ENCODE assay signal across 9 mouse cellular contexts in the genomic region with DNA sequence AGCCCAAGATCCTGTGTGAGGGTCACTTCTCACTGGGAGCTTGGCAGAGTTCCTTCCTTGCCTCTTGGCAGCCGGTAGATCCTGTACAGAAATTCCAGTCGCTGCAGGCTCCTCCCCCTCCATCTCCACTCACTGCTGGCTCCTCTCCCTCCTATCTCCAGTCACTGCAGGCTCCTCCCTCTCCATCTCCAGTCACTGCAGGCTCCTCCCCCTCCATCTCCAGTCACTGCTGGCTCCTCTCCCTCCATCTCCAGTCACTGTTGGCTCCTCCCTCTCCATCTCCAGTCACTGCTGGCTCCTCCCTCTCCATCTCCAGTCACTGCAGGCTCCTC. TPM values are rescaled to one million over a fixed set of nuclear protein-coding genes. Genes with fewer than 3 reads are reported as not detected.
A peak's percentile ranks its signal among the peaks of the same experiment; 100 is the strongest.
DNase-seq lines count a peak whose midpoint lies in the region; ATAC-seq and TF ChIP-seq lines count a peak whose summit lies in the region.
"Had no signal": no experiment of that assay in that cellular context is flagged by ENCODE, and none has a peak within 500 bp of the region (broad histone marks: within the 10 kb centered on the region; RNA-seq: fewer than 3 reads in every experiment).

No protein-coding gene starts in this region.

- H3K9ac ChIP-seq in forebrain, embryonic 15.5 days (replicated peaks): no peak overlapping the region
- H3K9ac ChIP-seq in hindbrain, embryonic 15.5 days: no peak overlapping the region
- H3K9ac ChIP-seq in lung, postnatal 0 days (replicated peaks; ENCODE audit: low read depth): no peak overlapping the region

- peak; percentile 44 for DNase-seq in forebrain, embryonic 10.5 days (ENCODE audit: extremely low spot score, low spot score)
- DNase-seq in adrenal gland, postnatal 25 days: peak; percentile 10
- peak; percentile 53 for DNase-seq in lung, postnatal 0 days (ENCODE audit: low spot score)
- no peak for DNase-seq in spleen, postnatal 14 days (ENCODE audit: low spot score in 2 of 2)
- no peak for DNase-seq in left cerebral cortex, adult 11 months (ENCODE audit: low spot score)
- DNase-seq in thymus, adult 18-20 months: no peak

- WGBS in forebrain, embryonic 10.5 days: 3% methylated on average over 2 of the region's 2 CpGs
- WGBS in forebrain, embryonic 15.5 days: 3% methylated on average over 2 of the region's 2 CpGs
- WGBS in hindbrain, embryonic 15.5 days: 5% methylated on average over 2 of the region's 2 CpGs
- WGBS in lung, postnatal 0 days: 3% methylated on average over 2 of the region's 2 CpGs

- no peak for TF ChIP-seq CTCF in lung, postnatal 0 days (IDR thresholded peaks at IDR 0.05)

- no peaks in the 10 kb centered on the region for H3K9me3 ChIP-seq in forebrain, embryonic 10.5 days
- no peaks in the 10 kb centered on the region for H3K9me3 ChIP-seq in forebrain, embryonic 15.5 days
- H3K9me3 ChIP-seq in hindbrain, embryonic 15.5 days: no peaks in the 10 kb centered on the region
- no peaks in the 10 kb centered on the region for H3K9me3 ChIP-seq in lung, postnatal 0 days (ENCODE audit: low read length)

- ATAC-seq in forebrain, embryonic 15.5 days (replicated peaks): no peak
- ATAC-seq in hindbrain, embryonic 15.5 days (ENCODE audit: low FRiP score, low read depth): 0 out of 2 replicates have a peak, but pooled peaks have one; percentile 31
- peak; percentile 33 for ATAC-seq in lung, postnatal 0 days
- ATAC-seq: Patski had no signal

- H3K36me3 ChIP-seq in forebrain, embryonic 10.5 days (replicated peaks): no peaks in the 10 kb centered on the region
- H3K36me3 ChIP-seq in forebrain, embryonic 15.5 days: no peaks in the 10 kb centered on the region
- no peaks in the 10 kb centered on the region for H3K36me3 ChIP-seq in hindbrain, embryonic 15.5 days
- H3K36me3 ChIP-seq in lung, postnatal 0 days (ENCODE audit: insufficient read depth, low read length): no peaks in the 10 kb centered on the region

- peak overlapping the region; percentile 32; the same call in 1 of the 2 replicates for H3K4me3 ChIP-seq in forebrain, embryonic 10.5 days
- no peak overlapping the region for H3K4me3 ChIP-seq in forebrain, embryonic 15.5 days
- H3K4me3 ChIP-seq in hindbrain, embryonic 15.5 days: no peak overlapping the region
- H3K4me3 ChIP-seq in lung, postnatal 0 days (ENCODE audit: low read depth, low read length): no peak overlapping the region

- no peak for TF ChIP-seq EP300 in lung, postnatal 0 days (IDR thresholded peaks at IDR 0.05)

- H3K27ac ChIP-seq in forebrain, embryonic 10.5 days: peak overlapping the region; percentile 79
- no peak overlapping the region for H3K27ac ChIP-seq in forebrain, embryonic 15.5 days (replicated peaks)
- no peak overlapping the region for H3K27ac ChIP-seq in hindbrain, embryonic 15.5 days (replicated peaks)
- no peak overlapping the region for H3K27ac ChIP-seq in lung, postnatal 0 days (ENCODE audit: low read length)

- no peak overlapping the region for H3K4me2 ChIP-seq in forebrain, embryonic 15.5 days (replicated peaks)
- H3K4me2 ChIP-seq in hindbrain, embryonic 15.5 days: peak overlapping the region; percentile 35; the same call in 1 of the 2 replicates
- no peak overlapping the region for H3K4me2 ChIP-seq in lung, postnatal 0 days (replicated peaks; ENCODE audit: low read depth, low read length)

- peaks cover 24% of the 10 kb centered on the region for H3K4me1 ChIP-seq in forebrain, embryonic 10.5 days
- H3K4me1 ChIP-seq in forebrain, embryonic 15.5 days: peaks cover 9% of the 10 kb centered on the region
- H3K4me1 ChIP-seq in hindbrain, embryonic 15.5 days (replicated peaks): peaks cover 14% of the 10 kb centered on the region
- H3K4me1 ChIP-seq in lung, postnatal 0 days (ENCODE audit: insufficient read depth, low read depth, low read length): 0 out of 2 replicates have a peak, but pooled peaks cover 3% of the 10 kb centered on the region

- H3K27me3 ChIP-seq in forebrain, embryonic 10.5 days (ENCODE audit: poor library complexity, severe bottlenecking): peaks cover 11% of the 10 kb centered on the region; the same call in 1 of the 2 replicates
- H3K27me3 ChIP-seq in forebrain, embryonic 15.5 days: no peaks in the 10 kb centered on the region
- no peaks in the 10 kb centered on the region for H3K27me3 ChIP-seq in hindbrain, embryonic 15.5 days
- H3K27me3 ChIP-seq in lung, postnatal 0 days (replicated peaks; ENCODE audit: insufficient read depth, low read length): no peaks in the 10 kb centered on the region

RNA-seq across cellular contexts. Expression of a gene that starts 31.0 kb away (rescaled TPM):
- 3.2 and 3.7 TPM in 2 replicates for polyA plus RNA-seq in forebrain, embryonic 10.5 days (2016; fragmentation: Nextera tagmentation; extraction: Ambion mirVana)
- polyA plus RNA-seq in forebrain, embryonic 15.5 days (2015; fragmentation: Nextera tagmentation; extraction: Ambion mirVana): 21.8 and 30.0 TPM in 2 replicates
- 0.57 and 0.76 TPM in 2 replicates for total RNA-seq in adrenal gland, postnatal 25 days (2021)
- polyA plus RNA-seq in hindbrain, embryonic 15.5 days (2015; fragmentation: Nextera tagmentation; extraction: Ambion mirVana): 46.5 and 49.9 TPM in 2 replicates
- polyA plus RNA-seq in lung, postnatal 0 days (2015; fragmentation: Nextera tagmentation; extraction: Ambion mirVana): 0.24 and 0.32 TPM in 2 replicates

Comparison
In these comparisons a context has a peak if more than half of its experiments do, and no peak if none do; other contexts are left out.
1. DNase-seq: peak in forebrain, embryonic 10.5 days (single experiment), adrenal gland, postnatal 25 days (single experiment) and lung, postnatal 0 days (single experiment); none in spleen, postnatal 14 days (0 of 2), left cerebral cortex, adult 11 months (single experiment) and thymus, adult 18-20 months (0 of 2).